Mouse (Mus musculus) CH12F3 (cell line): ENCODE measurements around the gene Ahcyl1.
"Not testable (repeated sequence)": the region's sequence is repeated elsewhere in the genome, so short reads cannot be mapped to it uniquely, and the experiment has no call there.

Source experiments
- in situ Hi-C: fragments of 300-500 bp; cut with MboI; formaldehyde crosslinking; loops from 2 replicates; pipeline ENCODE4 v1.14.3; 2020; ENCODE audit warnings: low sequenced_read_pairs

The Ahcyl1 gene

DNA sequence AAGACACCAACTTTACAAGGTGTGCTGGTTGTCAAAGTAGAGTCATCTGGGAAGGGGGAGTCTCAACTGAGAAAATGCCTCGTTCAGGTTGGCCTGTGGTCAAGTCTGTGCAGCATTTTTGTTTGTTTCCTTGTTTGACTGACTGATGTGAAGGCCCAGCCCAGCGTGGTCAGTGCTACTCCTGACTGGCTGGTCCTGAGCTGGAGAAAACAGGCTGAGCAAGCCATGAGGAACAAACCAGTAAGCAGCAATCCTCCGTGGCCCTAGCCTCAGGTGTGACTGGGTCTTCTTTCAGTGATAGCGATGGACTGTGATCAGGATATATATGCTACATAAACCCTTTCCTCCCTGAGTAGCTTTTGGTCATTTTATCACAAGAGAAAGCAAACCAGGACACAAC is 39.5 kb downstream of the Ahcyl1 start:
- in situ Hi-C loops: no loop called here

DNA sequence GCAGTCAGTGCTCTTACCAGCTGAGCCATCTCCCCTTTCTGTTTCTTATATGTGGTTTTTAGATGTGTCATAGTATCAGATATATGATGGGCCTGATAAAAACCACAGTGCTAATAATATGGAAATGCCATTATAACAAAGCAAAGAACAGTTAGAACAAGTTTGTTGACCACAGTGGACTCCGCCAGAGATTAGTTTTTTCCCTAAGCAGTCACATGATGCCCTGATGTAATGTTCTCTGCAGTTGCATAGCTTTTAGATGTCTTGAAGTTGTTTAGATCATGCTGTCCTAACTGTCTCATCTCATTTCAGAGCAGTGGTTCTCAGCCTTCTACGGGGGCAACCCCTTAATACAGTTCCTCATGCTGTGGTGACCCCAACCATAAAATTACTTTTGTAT is 40.2 kb downstream of the Ahcyl1 start:
- in situ Hi-C loops: no loop called here

DNA sequence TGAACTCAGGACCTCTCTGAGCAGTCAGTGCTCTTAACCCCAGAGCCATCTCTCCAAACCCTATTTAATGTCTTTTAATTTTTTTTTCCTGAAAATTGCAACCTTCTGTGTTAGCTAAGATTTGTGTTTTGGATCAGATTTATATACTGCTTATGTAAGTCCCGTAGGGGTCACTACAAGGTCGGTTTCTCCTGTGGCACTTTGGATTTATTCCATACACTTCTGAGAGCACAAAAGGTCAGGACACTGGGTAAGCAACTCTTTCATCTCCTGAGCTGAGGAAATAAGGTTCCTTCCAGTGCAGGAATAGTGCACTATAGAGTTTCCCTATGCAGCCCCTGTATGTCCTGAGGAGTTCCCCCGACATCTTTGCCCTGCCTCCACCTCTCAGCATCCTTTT is 40.9 kb downstream of the Ahcyl1 start:
- in situ Hi-C loops: no loop called here

DNA sequence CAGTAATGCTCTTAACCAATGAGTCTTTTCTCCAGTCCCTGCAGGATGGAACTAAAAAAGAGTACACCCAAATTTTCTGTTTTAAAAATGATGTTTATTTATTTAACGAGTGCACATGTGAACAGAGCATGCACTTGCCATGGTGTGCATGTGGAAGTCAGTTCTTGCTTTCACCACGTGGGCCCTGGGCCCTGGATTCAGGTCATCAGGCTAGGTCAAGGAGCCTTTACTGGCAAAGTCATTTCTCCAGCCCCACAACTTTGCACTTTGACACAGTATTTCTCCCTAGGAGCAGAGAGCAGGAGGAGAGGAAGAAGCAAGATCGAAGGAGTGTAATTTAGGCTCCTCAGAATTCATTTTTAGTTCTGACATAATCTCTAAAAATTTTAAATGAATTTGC is 41.5 kb downstream of the Ahcyl1 start:
- in situ Hi-C loops: no loop called here

DNA sequence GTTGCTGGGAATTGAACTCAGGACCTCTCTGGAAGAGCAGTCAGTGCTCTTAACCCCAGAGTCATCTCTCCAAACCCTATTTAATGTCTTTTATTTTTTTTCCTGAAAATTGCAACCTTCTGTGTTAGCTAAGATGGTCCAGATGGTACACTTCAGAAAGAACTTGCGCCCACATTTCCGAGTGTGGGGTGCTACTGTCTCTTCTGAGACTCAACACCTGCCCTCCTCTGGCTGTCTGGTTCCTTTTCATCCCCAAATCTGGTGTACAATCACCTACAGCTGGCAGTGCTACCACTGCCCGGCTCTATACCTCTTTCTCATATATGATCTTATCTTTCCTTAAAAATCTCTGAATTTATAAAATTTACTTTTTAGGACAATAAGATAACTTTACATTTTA is 43.4 kb downstream of the Ahcyl1 start:
- in situ Hi-C loops: no loop called here

DNA sequence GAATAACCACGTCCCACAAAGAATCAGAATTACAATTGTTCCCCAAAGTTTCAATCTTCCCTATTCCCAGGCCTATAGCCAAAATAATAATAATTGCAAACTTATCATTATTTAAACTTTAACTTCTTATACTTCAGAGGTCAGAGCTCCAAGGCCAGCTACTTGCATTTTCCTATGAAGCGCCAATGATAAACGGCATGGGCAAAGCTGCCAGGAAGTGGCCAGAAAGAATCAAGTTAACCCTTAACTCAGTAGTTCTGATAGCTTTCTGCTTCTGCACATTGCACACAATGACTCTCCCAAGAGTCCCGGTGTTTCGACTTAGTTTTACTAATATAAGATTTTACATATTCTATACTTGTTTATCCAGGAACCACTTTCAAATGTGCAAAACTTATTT is 46.1 kb downstream of the Ahcyl1 start:
- in situ Hi-C loops: not testable (repeated sequence)

DNA sequence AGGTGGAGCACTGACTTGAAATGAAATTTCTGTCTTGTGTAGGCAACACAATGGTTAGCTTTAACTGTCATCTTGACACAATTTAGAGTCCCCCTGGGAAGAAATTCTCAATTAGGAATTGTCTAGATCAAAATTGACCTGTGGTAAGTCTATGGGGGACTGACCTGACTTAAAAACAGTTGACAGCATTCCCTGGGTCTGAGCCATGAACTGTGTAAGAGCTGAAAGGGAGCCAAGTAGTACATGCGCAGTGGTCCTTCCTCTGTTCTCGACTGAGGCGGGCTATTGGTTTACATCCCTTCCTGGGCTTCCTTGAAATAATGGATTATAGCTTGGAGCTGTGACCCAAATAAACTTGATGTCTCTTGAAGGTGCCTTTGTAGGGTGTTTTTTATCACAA is 49.4 kb downstream of the Ahcyl1 start:
- in situ Hi-C loops: no loop called here

DNA sequence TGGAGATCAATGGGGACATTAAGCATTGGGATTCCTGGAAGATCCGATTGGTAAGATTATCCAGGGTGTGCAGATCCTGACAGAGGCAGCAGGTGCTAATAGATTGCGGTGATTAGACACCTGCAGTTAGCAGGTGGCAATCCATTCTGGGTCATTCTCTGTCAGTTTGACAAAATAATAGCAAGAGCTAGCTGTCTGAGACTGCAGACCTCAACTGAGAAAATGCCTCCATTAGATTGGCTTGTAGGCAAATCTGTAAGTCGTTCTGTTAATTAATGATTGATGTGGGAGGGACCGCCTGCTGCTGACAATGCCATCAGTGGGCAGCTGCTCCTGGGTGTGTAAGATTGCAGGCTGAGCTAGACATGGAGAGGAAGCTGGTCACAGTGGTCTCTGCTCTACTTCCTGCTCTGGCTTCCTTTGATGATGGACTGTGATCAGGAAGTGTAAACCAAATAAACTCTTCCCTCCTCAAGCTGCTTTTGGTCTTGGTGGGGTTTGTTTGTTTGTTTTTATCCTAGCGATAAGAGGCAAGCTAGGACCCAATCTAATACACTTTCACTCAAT is 58.7 kb downstream of the Ahcyl1 start:
- in situ Hi-C loops: no loop called here

DNA sequence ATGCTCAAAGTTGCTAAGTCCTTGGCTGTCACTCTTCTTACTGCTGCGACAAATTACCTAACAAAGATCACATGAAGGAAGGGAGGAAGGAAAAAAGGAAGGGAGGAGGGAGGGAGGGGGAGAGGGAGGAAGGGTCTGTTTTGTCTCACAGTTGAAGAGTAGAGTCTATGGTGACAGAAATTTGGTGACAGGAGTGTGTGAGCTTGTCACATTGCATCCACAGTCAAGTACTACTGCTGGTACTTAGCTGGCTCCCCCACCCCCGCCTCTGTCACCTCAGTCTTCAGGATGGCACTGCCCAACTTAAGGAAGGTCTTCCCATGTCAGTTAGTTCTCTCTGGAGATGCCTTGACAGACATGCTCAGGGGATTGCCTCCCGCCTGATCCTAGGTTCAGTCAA is 60.1 kb downstream of the Ahcyl1 start:
- in situ Hi-C loops: no loop called here

DNA sequence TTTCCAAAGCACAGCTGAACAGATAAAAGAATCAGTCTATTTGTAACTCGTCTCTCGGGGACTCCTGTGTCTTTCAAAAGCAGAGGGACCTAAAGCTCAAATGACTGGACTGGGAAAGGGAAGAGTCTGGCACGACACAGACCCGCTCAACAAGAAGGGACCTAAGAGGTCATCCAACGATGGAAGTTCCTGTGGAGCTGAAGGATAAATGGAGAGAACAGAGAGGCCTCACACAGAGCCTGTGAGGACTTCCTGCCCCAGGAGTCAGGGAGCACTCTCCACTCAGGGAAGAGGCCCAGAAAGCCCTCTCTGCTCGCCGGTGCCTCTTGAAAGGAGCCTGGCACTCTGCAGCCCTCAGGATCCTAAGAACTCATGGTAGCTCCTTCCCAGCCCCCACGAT is 60.5 kb downstream of the Ahcyl1 start:
- in situ Hi-C loops: no loop called here

DNA sequence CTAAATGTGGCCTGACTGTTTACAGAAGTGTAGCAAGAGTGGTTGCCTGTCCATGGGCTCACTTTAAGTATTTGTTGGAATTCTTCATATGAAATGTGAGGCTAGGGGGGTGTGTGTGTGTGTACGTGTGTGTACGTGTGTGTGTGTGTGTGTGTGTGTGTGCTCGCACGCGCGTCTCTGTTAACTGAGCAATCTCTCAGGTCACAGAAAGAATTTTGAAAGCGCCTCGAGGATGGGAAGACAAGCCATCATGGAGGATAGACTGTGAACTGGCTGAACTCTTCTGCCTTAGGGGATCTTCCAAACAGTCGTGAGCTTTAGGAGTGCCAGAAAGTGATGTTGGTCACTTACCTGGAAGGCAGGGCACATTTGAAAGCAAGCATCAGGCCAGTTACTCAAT is 62.5 kb downstream of the Ahcyl1 start:
- in situ Hi-C loops: no loop called here

DNA sequence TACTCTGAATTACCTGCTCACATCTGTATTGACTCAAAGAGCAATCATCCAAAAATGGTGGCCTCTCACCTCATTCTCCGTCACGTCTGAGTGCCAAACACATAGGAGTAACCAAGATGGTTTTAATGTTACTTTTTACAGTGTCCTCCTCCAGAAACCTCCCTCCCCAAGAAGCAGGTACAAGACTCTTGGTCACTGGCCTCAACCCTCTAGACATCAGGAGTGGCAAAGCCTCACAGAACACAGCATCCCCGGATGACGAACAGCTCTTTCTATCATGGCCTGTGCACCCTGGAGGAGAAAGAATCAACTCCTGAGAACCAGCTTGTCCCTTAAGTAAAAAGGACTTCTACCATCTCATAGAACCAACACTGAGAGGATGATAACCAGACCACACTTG is 63.6 kb downstream of the Ahcyl1 start:
- in situ Hi-C loops: no loop called here

DNA sequence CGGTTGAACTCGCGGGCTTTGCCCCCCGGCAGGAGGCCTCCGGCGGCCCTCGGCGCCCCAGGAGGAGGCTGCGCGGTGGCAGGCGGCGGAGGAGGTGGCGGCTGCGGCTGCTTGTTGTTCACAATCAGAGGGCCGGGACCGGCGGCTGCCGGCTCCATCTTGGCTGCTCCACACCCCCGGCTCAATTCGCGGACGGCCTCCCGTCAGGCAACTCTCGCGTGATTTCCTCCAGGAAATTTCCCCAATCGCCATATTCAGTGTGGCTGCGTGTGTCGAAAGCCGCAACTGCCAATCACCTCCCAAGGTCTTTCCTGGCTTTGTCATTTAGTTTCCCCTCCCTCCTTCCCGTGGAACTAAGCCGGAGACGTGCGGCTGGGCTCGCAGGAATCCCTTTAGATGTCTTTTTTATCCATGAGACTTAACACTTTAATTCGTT is 64.8 kb downstream of the Ahcyl1 start, which contains the start of gene Strip1:
TSS of gene Strip1 (minus strand) at position 172 of the 436 bp plus-strand sequence.
- in situ Hi-C loops: no loop called here

DNA sequence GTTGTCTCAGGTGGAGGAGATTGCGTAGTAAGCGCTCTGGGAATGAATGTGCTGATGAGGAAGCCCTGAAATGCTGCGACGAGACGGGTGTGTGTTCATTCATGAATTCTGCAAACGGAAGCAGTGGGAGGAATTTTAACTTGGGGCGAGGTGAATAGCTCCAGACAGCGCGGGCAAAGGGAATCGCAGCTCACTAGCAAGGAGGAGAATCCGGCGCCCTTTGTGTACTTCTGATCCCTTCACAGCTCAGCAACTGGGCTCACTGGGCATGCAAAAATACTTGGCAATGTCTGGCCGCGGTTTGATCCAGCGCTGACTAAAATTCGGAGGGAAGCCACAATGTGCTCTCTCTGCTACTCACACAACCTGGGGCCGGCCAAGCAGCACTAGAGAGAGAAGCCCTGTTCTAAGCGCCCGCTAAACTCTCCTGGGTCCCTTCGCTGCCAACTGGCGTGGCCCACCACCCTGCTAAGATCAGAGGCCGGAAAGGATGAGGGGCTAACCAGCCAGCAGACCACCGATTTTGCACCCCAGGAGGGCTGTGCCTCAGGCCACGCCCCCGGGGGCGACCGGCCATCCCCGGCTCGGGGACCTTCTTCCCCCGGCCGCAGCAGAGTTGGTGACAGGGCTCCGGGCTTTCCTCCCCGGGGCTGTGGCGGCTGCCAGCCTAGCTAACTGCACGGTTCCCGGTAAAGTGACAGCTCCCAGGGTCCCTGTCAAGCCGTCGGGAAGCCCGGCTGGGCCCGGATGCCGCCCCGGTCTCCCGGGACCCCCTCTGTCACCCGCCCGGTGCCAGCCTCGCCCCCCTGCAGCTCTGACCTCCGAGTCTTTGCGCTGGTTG is 65.5 kb downstream of the Ahcyl1 start, which contains the start of gene Gm10961:
TSS of gene Gm10961 (plus strand) at position 641 of the 841 bp plus-strand sequence.
- in situ Hi-C loops: no loop called here

DNA sequence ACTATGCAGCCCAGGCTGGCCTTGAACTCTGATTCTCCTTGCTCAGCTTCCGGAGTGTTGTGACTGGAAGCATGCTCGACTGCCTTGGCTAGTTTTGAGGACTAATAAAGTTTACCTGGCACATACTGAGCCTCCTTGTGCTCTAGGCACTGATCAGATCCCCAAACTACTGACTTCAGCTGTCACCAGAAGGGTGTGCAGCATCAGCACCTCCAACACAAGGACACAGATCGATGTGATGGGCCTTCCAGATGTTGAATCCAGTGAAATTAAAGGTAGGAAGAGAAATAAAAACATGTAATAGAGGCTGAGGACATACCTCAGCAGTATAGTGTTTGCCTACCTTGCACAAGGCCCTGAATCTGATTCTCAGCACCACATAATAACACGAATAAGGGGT is 66.9 kb downstream of the Ahcyl1 start:
- in situ Hi-C loops: no loop called here

DNA sequence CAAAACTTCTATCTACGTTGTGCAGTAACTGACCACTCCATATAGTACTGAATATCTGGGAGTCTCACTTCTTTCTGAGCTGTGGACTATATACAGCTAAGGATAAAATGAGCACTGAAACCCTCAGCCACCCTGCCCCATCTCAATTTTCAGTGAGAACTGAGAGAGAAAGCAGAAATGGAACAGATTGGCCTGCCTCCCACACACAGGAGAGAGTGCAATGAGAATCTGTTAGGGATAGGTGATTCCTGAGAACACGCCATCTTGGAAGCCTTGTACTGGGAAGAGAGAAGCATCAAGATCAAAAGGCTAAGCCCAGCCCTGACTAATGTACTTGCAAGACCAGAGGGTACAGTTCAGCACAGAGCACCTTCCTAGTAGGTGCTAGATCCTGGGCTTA is 67.8 kb downstream of the Ahcyl1 start:
- in situ Hi-C loops: no loop called here

DNA sequence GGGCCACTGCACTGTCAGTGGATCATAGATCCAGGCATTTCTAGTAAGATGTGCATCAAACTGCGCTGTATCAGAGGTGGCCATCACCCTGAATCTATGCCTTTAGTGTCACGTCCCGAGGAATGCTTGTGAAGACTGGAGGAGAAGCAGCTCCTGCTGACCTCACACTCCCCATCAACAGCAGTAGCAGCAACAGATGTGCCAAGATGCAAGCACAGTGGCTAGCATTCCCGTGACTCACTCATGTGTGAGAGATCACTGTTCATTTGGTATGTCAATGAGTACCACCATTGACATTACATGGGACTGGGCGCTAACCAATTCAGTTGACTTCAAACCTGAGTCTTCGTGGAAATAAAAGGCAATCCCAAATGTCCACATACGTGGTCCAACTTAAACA is 68.7 kb downstream of the Ahcyl1 start:
- in situ Hi-C loops: no loop called here

DNA sequence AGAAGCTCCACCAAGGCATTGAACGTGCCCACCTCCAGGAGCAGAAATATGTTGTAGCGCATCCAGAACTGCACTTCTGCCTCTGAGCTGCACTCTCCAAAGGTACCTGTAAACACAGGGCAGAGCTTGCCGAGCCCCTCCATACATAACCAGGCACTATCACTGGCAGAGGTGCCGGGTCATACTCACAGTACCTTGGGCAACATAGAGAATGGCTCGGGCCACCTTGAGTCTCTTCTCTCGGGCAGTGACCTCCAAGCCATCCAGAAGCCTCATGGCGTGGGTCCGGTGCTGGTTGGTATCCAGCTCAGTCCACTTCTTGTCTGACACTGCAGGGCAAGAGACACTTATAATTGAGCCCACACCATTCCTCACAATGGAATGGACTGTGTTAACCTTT is 69.6 kb downstream of the Ahcyl1 start:
- in situ Hi-C loops: no loop called here

DNA sequence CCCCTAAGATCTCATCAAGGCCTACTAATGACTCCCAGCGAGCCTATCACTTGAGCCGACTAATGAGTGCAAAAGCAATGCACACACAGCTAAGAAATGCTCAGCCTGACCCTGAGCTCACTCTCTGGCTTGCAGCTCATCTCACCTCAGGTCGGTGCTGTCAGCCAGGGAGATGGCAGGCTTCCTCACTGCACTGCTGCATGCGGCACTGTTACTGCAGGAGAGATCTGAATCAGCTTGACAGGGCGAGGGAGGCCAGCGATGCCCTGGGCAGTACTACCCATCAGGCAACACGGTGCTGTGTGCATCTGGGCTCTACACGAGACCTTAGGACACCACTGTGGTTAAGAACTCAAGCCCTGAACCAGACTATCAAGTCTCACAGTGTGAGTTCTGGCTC is 70.8 kb downstream of the Ahcyl1 start:
- in situ Hi-C loops: no loop called here

DNA sequence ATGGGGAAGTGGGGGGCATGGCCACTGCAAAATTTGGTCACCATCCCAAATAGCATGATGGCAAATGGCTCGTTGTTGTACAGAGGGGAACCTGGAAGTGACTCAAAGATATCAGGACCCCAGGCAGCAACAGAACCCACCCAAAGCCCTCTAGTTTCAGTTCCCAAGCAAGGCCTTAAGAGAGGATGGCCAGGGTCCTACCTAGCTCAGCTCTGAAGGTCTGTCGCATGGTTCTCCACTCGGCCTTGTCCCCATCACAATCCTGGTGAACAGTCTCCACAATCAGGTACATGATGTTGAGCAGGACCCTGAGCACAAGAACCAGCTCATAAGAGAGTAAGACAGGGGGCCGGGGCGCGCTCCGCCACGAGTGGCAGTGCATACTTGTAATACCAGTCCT is 71.9 kb downstream of the Ahcyl1 start:
- in situ Hi-C loops: no loop called here

DNA sequence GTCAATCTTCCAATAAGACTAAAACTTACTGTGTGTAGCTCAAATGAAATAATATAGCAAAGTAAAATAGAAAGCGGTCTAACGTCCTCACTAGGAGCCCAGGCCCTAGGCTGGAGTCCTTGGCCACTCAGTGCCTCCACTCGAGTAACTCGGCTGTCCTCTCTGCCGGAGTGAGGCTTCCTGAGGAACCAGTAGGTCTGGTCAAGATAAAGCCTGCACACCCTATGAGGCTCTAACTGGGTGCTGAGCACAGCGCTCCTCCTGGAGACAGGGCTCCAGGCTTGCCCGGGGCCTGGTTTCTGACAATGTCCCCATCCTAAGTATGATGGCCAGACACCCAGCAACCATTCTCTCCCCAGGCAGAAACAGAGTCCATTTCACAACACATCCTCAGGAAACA is 73.8 kb downstream of the Ahcyl1 start:
- in situ Hi-C loops: no loop called here

DNA sequence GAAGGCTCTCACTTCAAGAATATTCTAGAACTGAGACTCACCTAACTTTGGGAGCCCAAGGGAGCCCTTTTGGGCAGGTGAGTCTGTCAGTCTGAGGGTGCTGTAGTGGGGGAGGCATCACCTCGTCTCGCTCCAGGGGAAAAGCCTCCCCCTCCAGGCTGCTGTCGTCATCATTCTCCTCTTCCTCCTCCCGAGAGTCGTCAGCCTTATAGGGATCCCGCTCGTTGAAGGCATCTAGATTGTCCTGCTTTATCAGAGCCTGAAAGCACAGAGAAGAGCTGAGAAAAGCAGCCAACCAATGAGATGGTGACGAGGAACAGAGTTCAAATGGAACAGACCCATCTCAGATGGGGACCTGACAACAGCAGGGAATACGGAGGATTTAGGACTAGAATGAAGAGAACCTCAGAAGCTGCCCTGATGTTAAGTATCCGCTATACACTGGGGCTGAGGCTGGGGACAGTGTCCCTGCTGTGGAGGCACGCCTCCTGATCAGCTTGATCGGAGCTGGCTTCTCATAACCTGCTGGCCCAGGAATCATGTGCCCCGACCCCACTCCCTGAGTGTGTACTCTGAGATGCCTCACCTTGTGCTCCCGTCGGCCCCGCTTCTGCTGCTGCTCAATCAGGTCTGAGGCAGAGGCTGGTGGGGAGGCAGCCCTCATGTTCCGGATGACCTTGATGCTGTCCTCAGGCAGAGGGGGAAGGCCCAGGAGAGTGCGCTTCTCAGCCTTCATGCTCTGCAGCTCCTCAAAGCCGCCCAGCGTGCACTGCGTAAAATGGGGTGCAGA is 74.9 kb downstream of the Ahcyl1 start:
- in situ Hi-C loops: no loop called here
